Mouse (Mus musculus) right cerebral cortex, adult 2 months (tissue): ENCODE measurements around the gene Tmtc4.

Source experiments
- DNase-seq, 2 experiments: peaks; one replicate each; pipeline ENCODE4 v3.0.0; 2021 to 2022; ENCODE audit warnings: low spot score in 2 of 2

Tmtc4 gene

GRCm38 (mm10) chr14:122983226-122984215 lies at the start of gene Tmtc4:
Gene Tmtc4 (minus strand): TSS chr14:122984035.
- peak; percentile 94 to 96 for DNase-seq

GRCm38 (mm10) chr14:123032435-123032834 lies 48.6 kb upstream of the Tmtc4 start:
- no peak for DNase-seq

GRCm38 (mm10) chr14:123027876-123028275 lies 44.0 kb upstream of the Tmtc4 start:
- DNase-seq = no peak

GRCm38 (mm10) chr14:123022981-123023380 lies 39.1 kb upstream of the Tmtc4 start:
- no peak for DNase-seq

- DNase-seq = no peak
These were observed 32.5 kb upstream of the Tmtc4 start for GRCm38 (mm10) chr14:123016310-123016709.

- DNase-seq = no peak
These were observed 31.9 kb upstream of the Tmtc4 start for GRCm38 (mm10) chr14:123015687-123016086.

- no peak for DNase-seq
These were observed 25.5 kb upstream of the Tmtc4 start for GRCm38 (mm10) chr14:123009108-123010018.

- no peak for DNase-seq
These were observed 24.8 kb upstream of the Tmtc4 start for GRCm38 (mm10) chr14:123008672-123009071.

GRCm38 (mm10) chr14:123003715-123004114 lies 19.9 kb upstream of the Tmtc4 start:
- no peak for DNase-seq

- no peak for DNase-seq
These were observed 17.6 kb upstream of the Tmtc4 start for GRCm38 (mm10) chr14:123001391-123001790.

GRCm38 (mm10) chr14:122997465-122997864 lies 13.6 kb upstream of the Tmtc4 start:
- DNase-seq = no peak

GRCm38 (mm10) chr14:122993935-122994334 lies 10.1 kb upstream of the Tmtc4 start:
- DNase-seq = no peak

- DNase-seq = no peak
These were observed 9.1 kb upstream of the Tmtc4 start for GRCm38 (mm10) chr14:122992937-122993336.

- no peak for DNase-seq
These were observed 6.8 kb upstream of the Tmtc4 start for GRCm38 (mm10) chr14:122990521-122991052.

- no peak for DNase-seq
These were observed 2.6 kb upstream of the Tmtc4 start for GRCm38 (mm10) chr14:122986404-122986803.

GRCm38 (mm10) chr14:122982571-122983225 lies 1.1 kb downstream of the Tmtc4 start:
- DNase-seq = peak; percentile 44 to 68

- no peak for DNase-seq
These were observed 1.9 kb downstream of the Tmtc4 start for GRCm38 (mm10) chr14:122981831-122982485.

- no peak for DNase-seq
These were observed 5.0 kb downstream of the Tmtc4 start for GRCm38 (mm10) chr14:122978871-122979270.

- DNase-seq = no peak
These were observed 6.1 kb downstream of the Tmtc4 start for GRCm38 (mm10) chr14:122977797-122978140.

- no peak for DNase-seq
These were observed 6.6 kb downstream of the Tmtc4 start for GRCm38 (mm10) chr14:122977056-122977796.
